Mouse (Mus musculus) kidney, postnatal 0 days (tissue): ENCODE measurements around the gene Magix. TPM values are rescaled to one million over a fixed set of nuclear protein-coding genes. Genes with fewer than 3 reads are reported as not detected.

Experiments
- ATAC-seq: fragments of 200-750 bp; cut with Nextera tagmentation; replicated peaks from 2 replicates; pipeline ENCODE4 v1.8.0; 2017; ENCODE audit warnings: low read depth, moderate number of reproducible peaks, moderate TSS enrichment, moderate library complexity; ENCODE audit not compliant: low FRiP score
- DNase-seq: peaks from one replicate; pipeline ENCODE4 v3.0.0-alpha.2; 2016; ENCODE audit warnings: low spot score
- H3K27ac ChIP-seq: fragments of 300-500 bp; sonication (generic); 2 replicates; pipeline ENCODE4 v1.5.1; 2014; ENCODE audit warnings: mild to moderate bottlenecking
- H3K27me3 ChIP-seq: fragments of 300-500 bp; sonication (generic); 2 replicates; pipeline ENCODE4 v1.6.1; 2014; ENCODE audit warnings: low read length, mixed read lengths; ENCODE audit not compliant: insufficient read depth
- H3K36me3 ChIP-seq: fragments of 300-500 bp; sonication (generic); 2 replicates; pipeline ENCODE4 v1.6.1; 2014; ENCODE audit warnings: low read length, mixed read lengths; ENCODE audit not compliant: insufficient read depth
- H3K4me1 ChIP-seq: fragments of 300-500 bp; sonication (generic); replicated peaks from 2 replicates; pipeline ENCODE4 v1.6.1; 2014; ENCODE audit warnings: antibody characterized with exemption, low read length, mixed read lengths; ENCODE audit not compliant: insufficient read depth
- H3K4me2 ChIP-seq: fragments of 300-500 bp; sonication (generic); 2 replicates; pipeline ENCODE4 v1.6.1; 2014; ENCODE audit warnings: mild to moderate bottlenecking, low read length, moderate library complexity, mixed read lengths
- H3K4me3 ChIP-seq: fragments of 300-500 bp; sonication (generic); replicated peaks from 2 replicates; pipeline ENCODE4 v1.5.1; 2014; ENCODE audit warnings: low read depth, low read length
- H3K9ac ChIP-seq: fragments of 300-500 bp; sonication (generic); 2 replicates; pipeline ENCODE4 v1.6.1; 2014; ENCODE audit warnings: low read depth, low read length
- H3K9me3 ChIP-seq: fragments of 300-500 bp; sonication (generic); replicated peaks from 2 replicates; pipeline ENCODE4 v1.6.1; 2016; ENCODE audit warnings: low read length, inconsistent platforms, mixed read lengths
- CTCF ChIP-seq: IDR thresholded peaks from 2 replicates; pipeline ENCODE4 v1.5.1; 2016; ENCODE audit warnings: antibody characterized with exemption, low read depth, mild to moderate bottlenecking, moderate library complexity
- WGBS: fragments of 180-500 bp; shearing (Covaris S2); extraction: QIAGEN DNeasy Blood & Tissue Kit; methylation state at CpG from one replicate; pipeline ENCODE4 v1.1.7; 2014; 5-methylcytosine and 5-hydroxymethylcytosine counted together
- polyA plus RNA-seq: library from polyadenylated mRNA; unstranded; fragments of >200 nt; fragmentation: Nextera tagmentation; extraction: Ambion mirVana; gene quantifications from 2 replicates; pipeline ENCODE4 v1.2.1, GENCODE M21; 2015

Magix gene
- 1.5 and 2.3 TPM in 2 replicates for polyA plus RNA-seq

GRCm38 (mm10) chrX:7680864-7681263, at the start of gene Magix:
Gene Magix, minus strand, starts transcription at chrX:7681251.
- DNase-seq = no peak
- peak within 1 kb of the TSS; percentile 31; the same call in 1 of the 2 replicates for H3K27ac ChIP-seq
- H3K4me1 ChIP-seq = no peaks in the 10 kb centered on the region
- peak within 1 kb of the TSS; percentile 49 for H3K4me2 ChIP-seq
- TF ChIP-seq CTCF = no peak
- no peaks in the 10 kb centered on the region for H3K27me3 ChIP-seq
- ATAC-seq = no peak
- H3K36me3 ChIP-seq = no peaks in the 10 kb centered on the region
- H3K9ac ChIP-seq = 0 out of 2 replicates have a peak within 1 kb of the TSS, but pooled peaks have one; percentile 40
- 0 out of 2 replicates have a peak within 1 kb of the TSS, but pooled peaks have one; percentile 11 for H3K4me3 ChIP-seq
- WGBS = 68% methylated on average over 14 of the region's 14 CpGs
- no peaks in the 10 kb centered on the region for H3K9me3 ChIP-seq

GRCm38 (mm10) chrX:7728922-7729265, 47.8 kb upstream of the Magix start:
- peak overlapping the region; percentile 37 for H3K4me3 ChIP-seq
- peak overlapping the region; percentile 56 for H3K4me2 ChIP-seq
- WGBS = 39% methylated on average over 4 of the region's 4 CpGs
- H3K36me3 ChIP-seq = no peaks in the 10 kb centered on the region
- H3K27me3 ChIP-seq = no peaks in the 10 kb centered on the region
- no peak overlapping the region for H3K27ac ChIP-seq
- no peak for DNase-seq
- H3K9me3 ChIP-seq = no peaks in the 10 kb centered on the region
- H3K9ac ChIP-seq = no peak overlapping the region; the same call in 1 of the 2 replicates
- TF ChIP-seq CTCF = no peak
- H3K4me1 ChIP-seq = no peaks in the 10 kb centered on the region
- ATAC-seq = no peak

- peak within 1 kb of the TSS; percentile 56 for H3K4me2 ChIP-seq
- H3K27me3 ChIP-seq = no peaks in the 10 kb centered on the region
- 28% methylated on average over 42 of the region's 42 CpGs for WGBS
- H3K9ac ChIP-seq = peak within 1 kb of the TSS; percentile 27; the same call in 1 of the 2 replicates
- ATAC-seq (peak; percentile 90), DNase-seq (peak; percentile 89)
- no peaks in the 10 kb centered on the region for H3K36me3 ChIP-seq
- H3K27ac ChIP-seq = peak within 1 kb of the TSS; percentile 47; the same call in 1 of the 2 replicates
- H3K4me3 ChIP-seq = peak within 1 kb of the TSS; percentile 37
- H3K9me3 ChIP-seq = no peaks in the 10 kb centered on the region
- no peaks in the 10 kb centered on the region for H3K4me1 ChIP-seq
- 0 out of 2 replicates have a peak, but pooled peaks have one; percentile 5 for TF ChIP-seq CTCF
Measured at GRCm38 (mm10) chrX:7728215-7728921, 47.3 kb upstream of the Magix start, which contains the start of gene Praf2. Gene Praf2, plus strand, starts transcription at chrX:7728439.

GRCm38 (mm10) chrX:7727176-7727575, 46.1 kb upstream of the Magix start:
- no peak for DNase-seq
- Histone ChIP-seq H3K36me3 (no peaks in the 10 kb centered on the region), H3K27ac (no peak overlapping the region), H3K4me3 (no peak overlapping the region), H3K9ac (no peak overlapping the region), H3K4me1 (no peaks in the 10 kb centered on the region), H3K9me3 (no peaks in the 10 kb centered on the region), H3K27me3 (no peaks in the 10 kb centered on the region), H3K4me2 (no peak overlapping the region)
- WGBS = 87% methylated on average over 13 of the region's 13 CpGs
- no peak for ATAC-seq
- TF ChIP-seq CTCF = no peak

- H3K4me3 ChIP-seq = no peak overlapping the region
- no peak for ATAC-seq
- no peak overlapping the region for H3K27ac ChIP-seq
- WGBS = 91% methylated on average over 12 of the region's 12 CpGs
- no peaks in the 10 kb centered on the region for H3K4me1 ChIP-seq
- DNase-seq = no peak
- no peaks in the 10 kb centered on the region for H3K9me3 ChIP-seq
- TF ChIP-seq CTCF = no peak
- H3K36me3 ChIP-seq = no peaks in the 10 kb centered on the region
- H3K27me3 ChIP-seq = no peaks in the 10 kb centered on the region
- H3K9ac ChIP-seq = no peak overlapping the region
- H3K4me2 ChIP-seq = no peak overlapping the region
Measured at GRCm38 (mm10) chrX:7725841-7726240, 44.8 kb upstream of the Magix start.

- Histone ChIP-seq H3K9ac (no peak overlapping the region), H3K4me1 (no peaks in the 10 kb centered on the region), H3K27ac (no peak overlapping the region), H3K4me2 (no peak overlapping the region), H3K36me3 (no peaks in the 10 kb centered on the region), H3K9me3 (no peaks in the 10 kb centered on the region), H3K27me3 (no peaks in the 10 kb centered on the region), H3K4me3 (no peak overlapping the region)
- ATAC-seq = no peak
- 84% methylated on average over 7 of the region's 7 CpGs for WGBS
- DNase-seq = no peak
- no peak for TF ChIP-seq CTCF
Measured at GRCm38 (mm10) chrX:7724135-7724534, 43.1 kb upstream of the Magix start.
